Mouse (Mus musculus) lung, postnatal 0 days (tissue): ENCODE data around the gene Morc1.

Source experiments
- CTCF ChIP-seq: IDR thresholded peaks from 2 replicates; pipeline ENCODE4 v1.5.1; 2016; ENCODE audit warnings: antibody characterized with exemption, mild to moderate bottlenecking
- EP300 ChIP-seq: IDR thresholded peaks from 2 replicates; pipeline ENCODE4 v1.6.1; 2016; ENCODE audit warnings: antibody characterized with exemption, mild to moderate bottlenecking, control low read depth

DNA sequence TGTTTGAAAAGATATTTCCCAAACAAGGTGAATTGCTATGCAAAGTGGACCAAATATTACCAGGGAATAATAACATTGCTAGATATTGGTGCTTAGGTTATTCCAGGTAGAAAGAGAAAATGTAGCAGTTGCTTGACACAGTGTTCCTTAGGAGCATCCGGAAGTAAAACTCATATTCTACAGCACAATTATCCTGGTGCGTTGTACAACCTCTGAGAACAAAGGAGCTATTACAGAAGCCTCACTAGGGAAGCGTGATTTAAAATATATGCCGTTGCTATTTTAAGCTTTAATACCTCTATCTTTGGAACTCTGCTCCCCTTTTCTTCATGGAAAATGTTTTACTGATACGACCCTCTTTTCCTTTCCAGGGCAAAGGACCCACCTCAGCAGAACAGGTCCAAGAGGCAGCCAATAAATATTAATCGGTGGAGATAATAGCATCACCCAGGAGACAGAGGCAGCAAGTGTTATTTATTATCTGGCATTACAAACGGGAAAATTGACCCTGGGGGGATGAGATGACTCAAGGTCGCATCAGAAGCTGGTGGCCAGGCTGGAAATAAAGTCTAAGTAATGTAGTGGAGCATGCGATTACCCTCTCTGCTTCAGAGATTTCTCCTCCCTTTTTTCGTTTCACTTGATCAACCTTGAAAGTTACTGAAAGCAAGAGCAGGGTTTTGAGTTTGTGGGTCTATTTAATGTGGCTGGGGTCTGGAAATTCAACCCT, 25.2 kb upstream of the Morc1 start:
- no peak for TF ChIP-seq CTCF
- TF ChIP-seq EP300: no peak
